Mouse (Mus musculus) olfactory bulb, adult 2 months (tissue): ENCODE results near the gene Trmt44.

ENCODE experiments used
- CTCF ChIP-seq: fragments of 200-500 bp; IDR thresholded peaks from 2 replicates; pipeline ENCODE4 v1.5.1; 2012; ENCODE audit warnings: low read depth, mild to moderate bottlenecking, low read length, moderate library complexity; ENCODE audit not compliant: insufficient read depth
- POLR2A ChIP-seq: fragments of 200-500 bp; IDR thresholded peaks from 2 replicates; pipeline ENCODE4 v1.6.1; 2012; ENCODE audit warnings: mild to moderate bottlenecking, low read depth, low read length, moderate library complexity; ENCODE audit not compliant: insufficient read depth

GRCm38 (mm10) chr5:35557946-35558621 is 16.8 kb downstream of the Trmt44 start:
- TF ChIP-seq CTCF (no peak), POLR2A (no peak)
